In the genomic region with DNA sequence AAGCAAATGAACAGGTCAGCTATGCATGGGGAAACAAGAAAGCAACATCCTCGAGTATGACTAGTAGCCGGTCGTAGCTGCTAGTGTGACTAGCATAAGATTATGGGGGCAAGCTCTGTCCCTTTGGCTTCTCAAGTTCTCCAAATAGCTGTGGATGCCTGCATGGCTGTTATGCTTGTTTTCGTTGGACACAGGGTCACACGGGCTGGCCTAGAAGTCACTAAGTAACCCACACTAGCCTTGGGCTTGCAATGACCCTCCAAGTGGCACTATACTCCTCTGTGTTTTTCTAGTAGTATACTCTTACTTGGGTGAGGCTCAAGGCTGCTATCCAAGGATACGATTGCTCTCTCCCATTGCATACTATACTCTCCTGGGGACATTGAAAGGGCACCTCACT, we compare ENCODE assay signal across 25 mouse cellular contexts. TPM values are rescaled to one million over a fixed set of nuclear protein-coding genes. Genes with fewer than 3 reads are reported as not detected.
DNase-seq lines count a peak whose midpoint lies in the region; ATAC-seq and TF ChIP-seq lines count a peak whose summit lies in the region.
"Had no signal": no experiment of that assay in that cellular context is flagged by ENCODE, and none has a peak within 500 bp of the region (broad histone marks: within the 10 kb centered on the region; RNA-seq: fewer than 3 reads in every experiment).

No protein-coding gene starts in this region.

- H3K9ac ChIP-seq in kidney, embryonic 15.5 days: no peak overlapping the region
- H3K9ac ChIP-seq: embryonic facial prominence, embryonic 13.5 days; forebrain, embryonic 12.5 days; forebrain, embryonic 15.5 days; heart, embryonic 12.5 days; heart, embryonic 15.5 days; hindbrain, embryonic 13.5 days had no signal

- TF ChIP-seq CTCF in layer of hippocampus, adult 2 months (conservative IDR thresholded peaks at IDR 0.05): no peak

- ATAC-seq in kidney, embryonic 15.5 days (replicated peaks; ENCODE audit: low FRiP score): no peak
- ATAC-seq: activated CD4-positive, CD25-positive, alpha-beta regulatory T cell, adult 4 months; forebrain, embryonic 15.5 days had no signal

- H3K27ac ChIP-seq in kidney, embryonic 15.5 days: no peak overlapping the region
- peak overlapping the region; percentile 79; the same call in 1 of the 2 replicates for H3K27ac ChIP-seq in layer of hippocampus, adult 2 months
- H3K27ac ChIP-seq: embryonic facial prominence, embryonic 13.5 days; forebrain, embryonic 12.5 days; forebrain, embryonic 15.5 days; heart, embryonic 15.5 days; hindbrain, embryonic 10.5 days; hindbrain, embryonic 13.5 days had no signal

- no peaks in the 10 kb centered on the region for H3K9me3 ChIP-seq in kidney, embryonic 15.5 days (replicated peaks)
- H3K9me3 ChIP-seq: embryonic facial prominence, embryonic 10.5 days; embryonic facial prominence, embryonic 13.5 days; forebrain, embryonic 12.5 days; forebrain, embryonic 15.5 days; heart, embryonic 12.5 days; heart, embryonic 15.5 days; hindbrain, embryonic 10.5 days; hindbrain, embryonic 13.5 days had no signal

- H3K4me3 ChIP-seq in kidney, embryonic 15.5 days (replicated peaks): no peak overlapping the region
- no peak overlapping the region for H3K4me3 ChIP-seq in layer of hippocampus, adult 2 months
- H3K4me3 ChIP-seq: erythroblast, embryonic 14.5 days; forebrain, embryonic 12.5 days; forebrain, embryonic 15.5 days; heart, embryonic 12.5 days; heart, embryonic 15.5 days; hindbrain, embryonic 10.5 days; hindbrain, embryonic 13.5 days had no signal

- DNase-seq in kidney, adult 11 months: peak; percentile 72
- DNase-seq in kidney, postnatal 14 days: no peak
- DNase-seq in kidney, postnatal 10 days: no peak
- DNase-seq in layer of hippocampus, adult 2 months (ENCODE audit: low spot score in 2 of 2): no peak
- no peak for DNase-seq in layer of hippocampus, adult 9-11 months
- DNase-seq: adrenal gland, adult 8-10 months; cerebellum, adult 11-12 months; cerebellum, adult 8-10 months; cerebellum, postnatal 36 days; embryo, embryonic 11 days; gastrocnemius, postnatal 25 days; heart, adult 18-20 months had no signal

- peaks cover 28% of the 10 kb centered on the region for H3K27me3 ChIP-seq in kidney, embryonic 15.5 days

- 0 out of 2 replicates have a peak overlapping the region, but pooled peaks have one; percentile 60 for H3K4me2 ChIP-seq in kidney, embryonic 15.5 days
- H3K4me2 ChIP-seq: forebrain, embryonic 15.5 days; heart, embryonic 12.5 days; heart, embryonic 15.5 days; hindbrain, embryonic 13.5 days had no signal

- H3K4me1 ChIP-seq in kidney, embryonic 15.5 days: peaks cover 27% of the 10 kb centered on the region

- 39% methylated on average over 6 of the region's 6 CpGs for WGBS in kidney, embryonic 15.5 days

- no peaks in the 10 kb centered on the region for H3K36me3 ChIP-seq in kidney, embryonic 15.5 days
- H3K36me3 ChIP-seq: embryonic facial prominence, embryonic 10.5 days; embryonic facial prominence, embryonic 13.5 days; forebrain, embryonic 12.5 days; forebrain, embryonic 15.5 days; heart, embryonic 12.5 days; heart, embryonic 15.5 days; hindbrain, embryonic 10.5 days; hindbrain, embryonic 13.5 days had no signal

RNA-seq across cellular contexts. Expression of a gene that starts 2.7 kb away (rescaled TPM):
- 5.7 and 6.0 TPM in 2 replicates for polyA plus RNA-seq in kidney, embryonic 15.5 days (2015; fragmentation: Nextera tagmentation; extraction: Ambion mirVana)
- total RNA-seq in layer of hippocampus, adult 2 months (2021): 100 to 1,000 TPM; 275 to 282 TPM
- polyA plus RNA-seq: activated CD4-positive, CD25-positive, alpha-beta regulatory T cell, adult 4 months; erythroblast, embryonic 14.5 days had no signal

RNA-seq across cellular contexts. Expression of a gene that starts 56.0 kb away (rescaled TPM):
- polyA plus RNA-seq in kidney, embryonic 15.5 days (2015; fragmentation: Nextera tagmentation; extraction: Ambion mirVana): 0.94 and 1.1 TPM in 2 replicates
- not detected for total RNA-seq in layer of hippocampus, adult 2 months (2021)
- total RNA-seq: ES-E14 had no signal
- polyA plus RNA-seq: activated CD4-positive, CD25-positive, alpha-beta regulatory T cell, adult 4 months; brain, embryonic 14.5 days; embryonic facial prominence, embryonic 10.5 days; embryonic facial prominence, embryonic 13.5 days; erythroblast, embryonic 14.5 days; forebrain, embryonic 12.5 days; forebrain, embryonic 15.5 days; heart, embryonic 15.5 days; hindbrain, embryonic 10.5 days; hindbrain, embryonic 13.5 days had no signal
